Mouse (Mus musculus) CD4-positive helper T cell, adult 2 months (primary cell): ENCODE results near the gene 1700009N14Rik.

Experiments used
- DNase-seq: peaks from one replicate; pipeline ENCODE4 v3.0.0-alpha.2; 2012; ENCODE audit warnings: low read depth, missing footprints, low spot score

1700009N14Rik gene

DNA sequence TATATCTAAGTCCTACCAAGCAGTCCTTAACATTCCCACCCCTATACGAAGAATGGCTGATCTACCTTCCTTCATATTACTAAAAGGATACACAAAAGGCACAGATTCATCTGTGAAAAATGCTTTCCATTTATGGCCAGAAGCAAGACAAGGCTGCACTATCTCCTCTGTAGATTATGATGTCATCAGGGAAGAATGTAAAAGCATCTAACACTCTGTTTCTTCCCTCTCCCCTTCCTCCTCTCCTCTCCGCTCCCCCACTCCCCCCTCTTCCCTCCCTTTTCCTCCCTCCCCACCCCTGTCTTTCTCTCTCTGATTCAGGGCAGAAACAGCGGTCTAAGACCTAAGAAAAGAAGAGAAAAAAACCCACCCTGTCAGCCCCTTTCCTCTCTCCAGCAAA is at the start of gene 1700009N14Rik:
TSS of gene 1700009N14Rik (plus strand) at position 227 of the 400 bp plus-strand sequence.
- no peak for DNase-seq

GRCm38 (mm10) chr4:39437870-39438367 is 12.2 kb upstream of the 1700009N14Rik start:
- no peak for DNase-seq

GRCm38 (mm10) chr4:39474291-39474690 is 24.2 kb downstream of the 1700009N14Rik start:
- DNase-seq, result no peak

- no peak for DNase-seq
These were observed 36.3 kb downstream of the 1700009N14Rik start for GRCm38 (mm10) chr4:39486393-39486792.

DNA sequence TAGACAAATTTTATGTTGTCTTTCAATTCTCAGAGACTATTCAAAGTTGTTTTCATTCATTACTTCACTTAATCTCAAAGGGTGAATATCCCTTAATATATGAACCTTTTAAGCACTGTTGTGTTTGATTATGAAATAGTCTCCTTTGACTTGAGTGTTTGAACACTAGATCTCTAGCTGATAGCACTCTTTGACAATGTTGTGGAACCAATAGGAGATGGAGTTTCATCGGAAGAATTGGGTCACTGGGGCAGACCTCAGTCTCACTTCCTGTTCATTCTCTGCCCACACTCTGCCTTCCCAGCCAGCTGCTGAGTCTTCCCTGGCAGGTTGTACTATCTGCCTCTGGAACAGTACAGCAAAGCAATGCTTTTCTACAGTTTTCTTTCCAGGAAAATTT is 43.5 kb downstream of the 1700009N14Rik start:
- no peak for DNase-seq

DNA sequence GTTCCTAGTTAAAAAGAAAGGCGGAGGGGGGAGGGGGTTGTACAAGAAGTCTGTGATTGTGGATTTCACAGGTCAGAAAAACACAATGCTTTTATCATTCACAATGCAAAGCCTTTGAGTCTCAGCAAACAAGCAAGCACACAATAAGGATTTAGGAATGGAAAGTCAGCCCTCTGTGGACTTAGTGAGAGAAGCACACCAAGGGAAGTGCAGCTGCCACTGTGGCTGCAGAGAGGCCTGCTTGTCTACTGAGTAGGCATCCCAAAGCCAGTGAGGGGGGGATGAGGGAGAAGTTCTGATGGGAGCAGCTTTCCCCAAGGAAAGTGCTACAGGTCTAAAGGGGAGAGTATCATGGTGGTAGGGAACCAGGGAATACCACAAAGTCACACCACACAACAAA is 45.8 kb downstream of the 1700009N14Rik start:
- no peak for DNase-seq
